Mouse (Mus musculus) limb, embryonic 15.5 days (tissue): ENCODE results near the gene Ezh1. TPM values are rescaled to one million over a fixed set of nuclear protein-coding genes. Genes with fewer than 3 reads are reported as not detected.

Experiments
- ATAC-seq: fragments of 200-750 bp; cut with Nextera tagmentation; 2 replicates; pipeline ENCODE4 v1.8.0; 2017; ENCODE audit warnings: low read depth, moderate TSS enrichment; ENCODE audit not compliant: insufficient number of reproducible peaks, low FRiP score, low TSS enrichment
- H3K27ac ChIP-seq: fragments of 300-500 bp; sonication (generic); 2 replicates; pipeline ENCODE4 v1.5.1; 2015; ENCODE audit warnings: moderate library complexity, mild to moderate bottlenecking, inconsistent platforms
- H3K27me3 ChIP-seq: fragments of 300-500 bp; sonication (generic); 2 replicates; pipeline ENCODE4 v1.6.1; 2015; ENCODE audit warnings: inconsistent platforms
- H3K36me3 ChIP-seq: fragments of 300-500 bp; sonication (generic); 2 replicates; pipeline ENCODE4 v1.6.1; 2015; ENCODE audit warnings: inconsistent platforms
- H3K4me1 ChIP-seq: fragments of 300-500 bp; sonication (generic); 2 replicates; pipeline ENCODE4 v1.6.1; 2015; ENCODE audit warnings: inconsistent platforms
- H3K4me2 ChIP-seq: fragments of 300-500 bp; sonication (generic); 2 replicates; pipeline ENCODE4 v1.6.1; 2015; ENCODE audit warnings: mild to moderate bottlenecking, inconsistent platforms
- H3K4me3 ChIP-seq: fragments of 300-500 bp; sonication (generic); 2 replicates; pipeline ENCODE4 v1.5.1; 2015; ENCODE audit warnings: mild to moderate bottlenecking, inconsistent platforms
- H3K9ac ChIP-seq: fragments of 300-500 bp; sonication (generic); 2 replicates; pipeline ENCODE4 v1.6.1; 2015; ENCODE audit warnings: inconsistent platforms
- H3K9me3 ChIP-seq: fragments of 300-500 bp; sonication (generic); 2 replicates; pipeline ENCODE4 v1.6.1; 2016; ENCODE audit warnings: inconsistent platforms
- WGBS: fragments of 180-500 bp; shearing (Covaris S2); methylation state at CpG from one replicate; pipeline ENCODE4 v1.1.7; 2015; 5-methylcytosine and 5-hydroxymethylcytosine counted together
- polyA plus RNA-seq: library from polyadenylated mRNA; unstranded; fragments of >200 nt; fragmentation: Nextera tagmentation; extraction: Ambion mirVana; gene quantifications from 2 replicates; pipeline ENCODE4 v1.2.1, GENCODE M21; 2015

Gene Ezh1
- polyA plus RNA-seq, 1 experiment from 2014 or later: 15.6 TPM

- WGBS: 95% methylated on average over 5 of the region's 5 CpGs
These were observed 38.7 kb downstream of the Ezh1 start for GRCm38 (mm10) chr11:101187541-101187940.

DNA sequence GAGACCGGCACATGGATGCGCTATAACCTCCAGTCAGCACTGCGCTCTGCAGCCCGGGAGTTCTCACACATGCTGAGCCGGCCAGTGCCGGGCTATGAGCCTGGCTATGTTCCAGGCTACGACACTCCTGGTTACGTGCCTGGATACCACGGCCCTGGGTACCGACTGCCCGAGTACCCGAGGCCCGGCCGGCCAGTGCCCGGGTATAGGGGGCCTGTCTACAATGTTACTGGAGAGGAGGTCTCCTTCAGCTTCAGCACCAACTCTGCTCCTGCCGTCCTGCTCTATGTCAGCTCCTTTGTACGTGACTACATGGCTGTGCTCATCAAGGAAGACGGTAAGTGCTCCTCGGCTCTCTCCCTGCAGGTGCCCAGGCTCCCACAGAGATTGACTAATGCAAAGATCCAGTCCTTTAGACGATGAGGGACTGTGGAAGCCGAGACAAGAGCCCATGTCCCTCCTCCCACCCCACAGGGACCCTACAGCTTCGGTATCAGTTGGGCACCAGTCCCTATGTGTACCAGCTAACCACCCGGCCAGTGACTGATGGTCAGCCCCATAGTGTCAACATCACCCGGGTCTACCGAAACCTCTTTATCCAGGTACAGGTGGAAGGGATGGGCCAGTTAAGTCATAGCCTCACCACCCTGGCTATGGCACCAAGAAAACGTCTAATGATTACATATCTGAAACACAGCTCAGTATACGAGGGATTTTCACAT lies 39.6 kb downstream of the Ezh1 start:
- no peak overlapping the region for H3K4me2 ChIP-seq
- H3K4me1 ChIP-seq: peaks cover 27% of the 10 kb centered on the region
- H3K36me3 ChIP-seq: no peaks in the 10 kb centered on the region
- H3K27me3 ChIP-seq: no peaks in the 10 kb centered on the region
- H3K4me3 ChIP-seq: no peak overlapping the region
- 86% methylated on average over 27 of the region's 27 CpGs for WGBS
- no peaks in the 10 kb centered on the region for H3K9me3 ChIP-seq
- ATAC-seq: no peak
- H3K9ac ChIP-seq: no peak overlapping the region
- H3K27ac ChIP-seq: no peak overlapping the region

More at GRCm38 (mm10) chr11:101187541-101187940, 38.7 kb downstream of the Ezh1 start:
- Histone ChIP-seq H3K27me3 (no peaks in the 10 kb centered on the region), H3K36me3 (0 out of 2 replicates have a peak, but pooled peaks cover 2% of the 10 kb centered on the region), H3K27ac (no peak overlapping the region), H3K4me3 (no peak overlapping the region), H3K9me3 (no peaks in the 10 kb centered on the region), H3K9ac (no peak overlapping the region), H3K4me1 (peaks cover 27% of the 10 kb centered on the region), H3K4me2 (no peak overlapping the region)
- no peak for ATAC-seq

GRCm38 (mm10) chr11:101185441-101185840 lies 40.8 kb downstream of the Ezh1 start:
- ATAC-seq: no peak
- Histone ChIP-seq H3K9ac (no peak overlapping the region), H3K4me1 (peaks cover 16% of the 10 kb centered on the region), H3K9me3 (no peaks in the 10 kb centered on the region), H3K4me2 (no peak overlapping the region), H3K27ac (no peak overlapping the region), H3K27me3 (0 out of 2 replicates have a peak, but pooled peaks cover 3% of the 10 kb centered on the region), H3K4me3 (no peak overlapping the region), H3K36me3 (no peaks in the 10 kb centered on the region)
- 92% methylated on average over 4 of the region's 4 CpGs for WGBS

- Histone ChIP-seq H3K27me3 (0 out of 2 replicates have a peak, but pooled peaks cover 5% of the 10 kb centered on the region), H3K4me2 (no peak overlapping the region), H3K36me3 (no peaks in the 10 kb centered on the region), H3K9ac (no peak overlapping the region), H3K27ac (no peak overlapping the region), H3K4me3 (no peak overlapping the region), H3K9me3 (no peaks in the 10 kb centered on the region), H3K4me1 (peaks cover 13% of the 10 kb centered on the region)
- no peak for ATAC-seq
- 77% methylated on average over 12 of the region's 12 CpGs for WGBS
These were observed 41.3 kb downstream of the Ezh1 start for GRCm38 (mm10) chr11:101184984-101185383.

GRCm38 (mm10) chr11:101182771-101183517 lies 43.3 kb downstream of the Ezh1 start:
- WGBS: 81% methylated on average over 14 of the region's 14 CpGs
- H3K4me3 ChIP-seq: no peak overlapping the region

DNA sequence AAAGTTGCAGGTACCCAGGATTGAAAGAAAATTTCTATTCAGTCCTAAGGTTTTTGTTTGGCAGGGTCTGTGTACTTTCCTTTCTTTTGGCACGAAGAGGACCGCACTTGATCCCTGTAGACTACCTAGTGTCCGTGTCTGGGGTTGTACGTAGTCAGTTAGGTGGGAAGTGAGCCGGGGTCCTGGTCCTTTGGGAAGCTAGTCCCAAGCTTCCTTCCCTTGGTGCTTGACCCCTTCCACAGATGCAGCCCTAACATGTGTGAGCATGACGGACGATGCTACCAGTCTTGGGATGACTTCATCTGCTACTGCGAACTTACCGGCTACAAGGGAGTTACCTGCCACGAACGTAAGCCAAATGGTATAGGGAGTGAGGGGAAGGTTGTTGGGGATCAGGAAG lies 44.3 kb downstream of the Ezh1 start:
- no peak overlapping the region for H3K4me2 ChIP-seq
- no peak for ATAC-seq
- H3K4me3 ChIP-seq: no peak overlapping the region
- peaks cover 11% of the 10 kb centered on the region for H3K4me1 ChIP-seq
- H3K27ac ChIP-seq: no peak overlapping the region
- H3K27me3 ChIP-seq: peaks cover 31% of the 10 kb centered on the region
- WGBS: 87% methylated on average over 11 of the region's 11 CpGs
- H3K9ac ChIP-seq: no peak overlapping the region
- H3K36me3 ChIP-seq: no peaks in the 10 kb centered on the region
- H3K9me3 ChIP-seq: no peaks in the 10 kb centered on the region

More at GRCm38 (mm10) chr11:101182771-101183517, 43.3 kb downstream of the Ezh1 start:
- Histone ChIP-seq H3K36me3 (no peaks in the 10 kb centered on the region), H3K4me2 (no peak overlapping the region), H3K9me3 (no peaks in the 10 kb centered on the region), H3K27ac (no peak overlapping the region), H3K27me3 (peaks cover 21% of the 10 kb centered on the region), H3K9ac (no peak overlapping the region), H3K4me1 (peaks cover 4% of the 10 kb centered on the region; the same call in 1 of the 2 replicates)
- ATAC-seq: no peak

- Histone ChIP-seq H3K4me2 (no peak overlapping the region), H3K4me1 (peaks cover 18% of the 10 kb centered on the region), H3K9me3 (no peaks in the 10 kb centered on the region), H3K27ac (no peak overlapping the region), H3K4me3 (no peak overlapping the region), H3K36me3 (no peaks in the 10 kb centered on the region), H3K9ac (no peak overlapping the region), H3K27me3 (peaks cover 40% of the 10 kb centered on the region)
- WGBS: 40% methylated on average over 10 of the region's 10 CpGs
- no peak for ATAC-seq
These were observed 45.2 kb downstream of the Ezh1 start for GRCm38 (mm10) chr11:101180846-101181740.

GRCm38 (mm10) chr11:101180261-101180660 lies 46.0 kb downstream of the Ezh1 start:
- no peak for ATAC-seq
- 72% methylated on average over 17 of the region's 17 CpGs for WGBS

GRCm38 (mm10) chr11:101179306-101179705 lies 47.0 kb downstream of the Ezh1 start:
- Histone ChIP-seq H3K4me2 (no peak overlapping the region), H3K4me1 (peaks cover 31% of the 10 kb centered on the region), H3K27me3 (peaks cover 57% of the 10 kb centered on the region), H3K9me3 (no peaks in the 10 kb centered on the region), H3K4me3 (no peak overlapping the region), H3K36me3 (no peaks in the 10 kb centered on the region), H3K27ac (no peak overlapping the region), H3K9ac (no peak overlapping the region)
- ATAC-seq: no peak
- WGBS: 78% methylated on average over 15 of the region's 15 CpGs

More at GRCm38 (mm10) chr11:101180261-101180660, 46.0 kb downstream of the Ezh1 start:
- no peak overlapping the region for H3K9ac ChIP-seq
- H3K9me3 ChIP-seq: no peaks in the 10 kb centered on the region
- no peak overlapping the region for H3K4me2 ChIP-seq
- no peak overlapping the region for H3K27ac ChIP-seq
- peaks cover 23% of the 10 kb centered on the region for H3K4me1 ChIP-seq
- peaks cover 47% of the 10 kb centered on the region for H3K27me3 ChIP-seq
- H3K4me3 ChIP-seq: no peak overlapping the region
- no peaks in the 10 kb centered on the region for H3K36me3 ChIP-seq

DNA sequence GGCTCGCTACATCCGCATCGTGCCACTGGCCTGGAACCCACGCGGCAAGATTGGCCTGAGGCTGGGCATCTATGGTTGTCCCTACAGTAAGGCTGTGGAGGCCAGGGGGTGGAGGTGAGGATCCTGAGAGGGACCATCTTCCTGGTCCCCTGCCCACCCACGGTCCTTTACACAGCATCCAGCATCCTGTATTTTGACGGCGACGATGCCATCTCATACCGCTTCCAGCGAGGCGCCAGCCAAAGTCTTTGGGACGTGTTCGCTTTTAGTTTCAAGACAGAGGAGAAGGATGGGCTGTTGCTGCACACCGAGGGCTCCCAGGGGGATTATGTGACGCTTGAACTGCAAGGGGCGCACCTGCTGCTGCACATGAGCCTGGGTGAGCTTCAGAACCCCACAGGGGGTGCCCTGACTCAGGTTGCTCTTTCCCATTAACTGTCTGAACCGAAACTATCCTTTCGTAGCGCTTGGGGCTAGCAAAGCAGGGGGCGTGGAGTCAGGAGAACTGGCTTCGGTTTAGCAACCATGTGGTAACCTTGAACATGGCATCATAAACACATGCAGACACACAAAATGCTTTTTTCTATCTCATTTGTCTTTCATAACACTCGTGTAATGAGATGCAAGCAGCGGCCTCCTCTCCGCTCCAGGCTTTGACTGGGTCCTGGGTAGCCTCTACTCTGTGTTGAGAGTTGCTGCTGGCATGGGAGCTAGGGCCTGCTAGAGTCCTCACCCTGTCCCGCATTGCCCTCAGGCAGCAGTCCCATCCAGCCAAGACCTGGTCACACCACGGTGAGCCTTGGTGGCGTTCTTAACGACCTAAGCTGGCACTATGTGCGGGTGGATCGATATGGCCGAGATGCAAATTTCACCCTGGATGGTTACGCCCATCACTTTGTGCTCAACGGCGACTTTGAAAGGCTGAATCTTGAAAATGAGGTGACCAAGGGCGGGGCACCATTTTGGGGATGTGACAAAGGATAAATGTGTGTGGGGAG lies 47.9 kb downstream of the Ezh1 start:
- H3K4me3 ChIP-seq: no peak overlapping the region
- 47% methylated on average over 36 of the region's 36 CpGs for WGBS
- no peaks in the 10 kb centered on the region for H3K36me3 ChIP-seq
- H3K9me3 ChIP-seq: no peaks in the 10 kb centered on the region
- no peak overlapping the region for H3K27ac ChIP-seq
- H3K27me3 ChIP-seq: peaks cover 63% of the 10 kb centered on the region
- H3K4me1 ChIP-seq: peaks cover 40% of the 10 kb centered on the region
- H3K4me2 ChIP-seq: no peak overlapping the region
- H3K9ac ChIP-seq: no peak overlapping the region
- no peak for ATAC-seq
